Comparison of ENCODE assay signal across 10 mouse cellular contexts in genomic region chr5:146896973-146897372, GRCm38 (mm10). TPM values are rescaled to one million over a fixed set of nuclear protein-coding genes. Genes with fewer than 3 reads are reported as not detected.
DNase-seq lines count a peak whose midpoint lies in the region; ATAC-seq and TF ChIP-seq lines count a peak whose summit lies in the region.
"Had no signal": no experiment of that assay in that cellular context is flagged by ENCODE, and none has a peak within 500 bp of the region (broad histone marks: within the 10 kb centered on the region; RNA-seq: fewer than 3 reads in every experiment).

No protein-coding gene starts in this region.

- no peak overlapping the region for H3K9ac ChIP-seq in lung, embryonic 16.5 days (ENCODE audit: low read length)
- no peak overlapping the region for H3K9ac ChIP-seq in hindbrain, embryonic 16.5 days (ENCODE audit: low read depth, low read length)
- H3K9ac ChIP-seq: embryonic facial prominence, embryonic 12.5 days; kidney, embryonic 15.5 days had no signal

- ATAC-seq in lung, embryonic 16.5 days (ENCODE audit: low read depth), result peak; percentile 55
- ATAC-seq in hindbrain, embryonic 16.5 days, result no peak

- no peaks in the 10 kb centered on the region for H3K36me3 ChIP-seq in lung, embryonic 16.5 days (ENCODE audit: control insufficient read depth, insufficient read depth, low read length)
- no peaks in the 10 kb centered on the region for H3K36me3 ChIP-seq in hindbrain, embryonic 16.5 days (ENCODE audit: control insufficient read depth, insufficient read depth, low read length)
- H3K36me3 ChIP-seq: embryonic facial prominence, embryonic 12.5 days; kidney, embryonic 15.5 days had no signal

- no peaks in the 10 kb centered on the region for H3K9me3 ChIP-seq in lung, embryonic 16.5 days (ENCODE audit: control insufficient read depth, low read length)
- H3K9me3 ChIP-seq in hindbrain, embryonic 16.5 days (ENCODE audit: control insufficient read depth, low read length), result no peaks in the 10 kb centered on the region
- H3K9me3 ChIP-seq: embryonic facial prominence, embryonic 12.5 days; kidney, embryonic 15.5 days had no signal

- TF ChIP-seq POLR2A in bone marrow, adult 2 months (IDR thresholded peaks at IDR 0.05; ENCODE audit: borderline replicate concordance, control insufficient read depth, low read depth, low read length), result no peak

- no peak overlapping the region for H3K4me2 ChIP-seq in lung, embryonic 16.5 days (ENCODE audit: low read depth, low read length)
- no peak overlapping the region for H3K4me2 ChIP-seq in hindbrain, embryonic 16.5 days (ENCODE audit: low read length)
- H3K4me2 ChIP-seq: embryonic facial prominence, embryonic 12.5 days; kidney, embryonic 15.5 days had no signal

- no peak overlapping the region for H3K27ac ChIP-seq in bone marrow, adult 2 months (ENCODE audit: control insufficient read depth, insufficient read depth, low read depth, low read length, poor library complexity)
- H3K27ac ChIP-seq in lung, embryonic 16.5 days (ENCODE audit: low read length), result no peak overlapping the region
- no peak overlapping the region for H3K27ac ChIP-seq in hindbrain, embryonic 16.5 days (ENCODE audit: low read depth, low read length)
- H3K27ac ChIP-seq: embryonic facial prominence, embryonic 12.5 days; kidney, embryonic 15.5 days had no signal

- no peaks in the 10 kb centered on the region; the same call in none of the 2 replicates for H3K4me1 ChIP-seq in bone marrow, adult 2 months (ENCODE audit: control insufficient read depth, insufficient read depth, low read length)
- H3K4me1 ChIP-seq in lung, embryonic 16.5 days (replicated peaks; ENCODE audit: control insufficient read depth, insufficient read depth, low read length), result no peaks in the 10 kb centered on the region
- no peaks in the 10 kb centered on the region for H3K4me1 ChIP-seq in hindbrain, embryonic 16.5 days (ENCODE audit: control insufficient read depth, insufficient read depth, low read depth, low read length)
- H3K4me1 ChIP-seq: embryonic facial prominence, embryonic 12.5 days had no signal

- H3K4me3 ChIP-seq in bone marrow, adult 2 months (replicated peaks; ENCODE audit: control insufficient read depth, low read depth, low read length), result peak overlapping the region; percentile 28
- no peak overlapping the region for H3K4me3 ChIP-seq in lung, embryonic 16.5 days (ENCODE audit: low read length)
- H3K4me3 ChIP-seq in hindbrain, embryonic 16.5 days (ENCODE audit: low read length), result no peak overlapping the region
- H3K4me3 ChIP-seq: embryonic facial prominence, embryonic 12.5 days; kidney, embryonic 15.5 days had no signal

- DNase-seq in spleen, postnatal 36 days (ENCODE audit: low spot score in 2 of 2), result peak; percentile 17 to 37
- DNase-seq in spleen, postnatal 14 days (ENCODE audit: low spot score in 2 of 2), result no peak
- DNase-seq in adrenal gland, adult 18-20 months (ENCODE audit: low spot score in 2 of 2), result no peak
- no peak for DNase-seq in cerebellum, postnatal 36 days
- DNase-seq: thymus, postnatal 36 days had no signal

- 15% methylated on average over 13 of the region's 13 CpGs for WGBS in bone marrow, adult 2 months
- WGBS in lung, embryonic 16.5 days, result 52% methylated on average over 13 of the region's 13 CpGs
- WGBS in hindbrain, embryonic 16.5 days, result 72% methylated on average over 13 of the region's 13 CpGs

- H3K27me3 ChIP-seq in lung, embryonic 16.5 days (ENCODE audit: control insufficient read depth, insufficient read depth, low read depth, low read length), result no peaks in the 10 kb centered on the region
- no peaks in the 10 kb centered on the region for H3K27me3 ChIP-seq in hindbrain, embryonic 16.5 days (replicated peaks; ENCODE audit: control insufficient read depth, insufficient read depth, low read length)
- H3K27me3 ChIP-seq: embryonic facial prominence, embryonic 12.5 days; kidney, embryonic 15.5 days had no signal

- TF ChIP-seq CTCF in bone marrow, adult 2 months (IDR thresholded peaks at IDR 0.05; ENCODE audit: control insufficient read depth, insufficient read depth, low read length), result no peak

RNA-seq across cellular contexts. Expression of gene Gtf3a, which starts 51.5 kb away (rescaled TPM):
- polyA plus RNA-seq in bone marrow, adult 2 months (2011; ENCODE audit: insufficient read depth, insufficient read length, low replicate concordance, missing spikeins), result 11.9 and 19.4 TPM in 2 replicates
- polyA plus RNA-seq in lung, embryonic 16.5 days (2015; fragmentation: Nextera tagmentation; extraction: Ambion mirVana), result 118 and 121 TPM in 2 replicates
- 105 and 109 TPM in 2 replicates for polyA plus RNA-seq in hindbrain, embryonic 16.5 days (2015; fragmentation: Nextera tagmentation; extraction: Ambion mirVana)
- 10 to 100 TPM; 21.6 to 30.5 TPM for total RNA-seq in adrenal gland, adult 18-20 months (2021)

RNA-seq across cellular contexts. Expression of gene Rasl11a, which starts 52.1 kb away (rescaled TPM):
- polyA plus RNA-seq in bone marrow, adult 2 months (2011; ENCODE audit: insufficient read depth, insufficient read length, low replicate concordance, missing spikeins), result not detected in 2 replicates
- 30.0 and 33.9 TPM in 2 replicates for polyA plus RNA-seq in lung, embryonic 16.5 days (2015; fragmentation: Nextera tagmentation; extraction: Ambion mirVana)
- 7.6 and 8.5 TPM in 2 replicates for polyA plus RNA-seq in hindbrain, embryonic 16.5 days (2015; fragmentation: Nextera tagmentation; extraction: Ambion mirVana)
- 10 to 100 TPM in 1 of 2 experiments, 1 to 10 TPM in 1; 7.0 to 11.1 TPM for total RNA-seq in adrenal gland, adult 18-20 months (2021)

Comparison
In these comparisons a context has a peak if more than half of its experiments do, and no peak if none do; other contexts are left out.
1. DNase-seq: peak in spleen, postnatal 36 days (2 of 2); none in spleen, postnatal 14 days (0 of 2), adrenal gland, adult 18-20 months (0 of 2) and cerebellum, postnatal 36 days (0 of 2).